Mouse (Mus musculus): ENCODE data around the gene Brd7.

The Brd7 gene

GRCm38 (mm10) chr8:88285469-88286356, 76.3 kb downstream of the Brd7 start:
- DNase-seq (ENCODE audit: low read depth, low spot score) = peak; percentile 33

DNA sequence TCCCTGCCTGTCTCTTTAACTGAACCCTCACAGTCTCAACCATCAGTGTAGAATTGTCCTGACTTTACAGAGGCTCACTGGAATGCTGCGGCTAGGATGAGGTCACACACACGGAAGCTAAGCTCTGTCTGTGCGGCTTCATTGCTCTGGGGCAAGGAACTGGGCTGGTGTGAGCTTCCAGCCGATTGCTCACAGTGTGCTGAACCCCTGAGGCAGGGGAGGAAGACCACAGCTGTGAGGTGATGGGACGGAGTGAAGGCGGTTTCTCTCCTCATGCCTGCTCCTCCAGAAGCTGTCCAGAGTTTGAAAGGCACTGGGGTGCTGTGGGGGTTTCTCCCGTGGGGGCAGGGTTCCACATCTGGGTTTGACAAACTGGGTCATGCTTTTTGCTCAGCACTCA, 77.3 kb downstream of the Brd7 start:
- DNase-seq (ENCODE audit: low read depth, low spot score) = no peak

DNA sequence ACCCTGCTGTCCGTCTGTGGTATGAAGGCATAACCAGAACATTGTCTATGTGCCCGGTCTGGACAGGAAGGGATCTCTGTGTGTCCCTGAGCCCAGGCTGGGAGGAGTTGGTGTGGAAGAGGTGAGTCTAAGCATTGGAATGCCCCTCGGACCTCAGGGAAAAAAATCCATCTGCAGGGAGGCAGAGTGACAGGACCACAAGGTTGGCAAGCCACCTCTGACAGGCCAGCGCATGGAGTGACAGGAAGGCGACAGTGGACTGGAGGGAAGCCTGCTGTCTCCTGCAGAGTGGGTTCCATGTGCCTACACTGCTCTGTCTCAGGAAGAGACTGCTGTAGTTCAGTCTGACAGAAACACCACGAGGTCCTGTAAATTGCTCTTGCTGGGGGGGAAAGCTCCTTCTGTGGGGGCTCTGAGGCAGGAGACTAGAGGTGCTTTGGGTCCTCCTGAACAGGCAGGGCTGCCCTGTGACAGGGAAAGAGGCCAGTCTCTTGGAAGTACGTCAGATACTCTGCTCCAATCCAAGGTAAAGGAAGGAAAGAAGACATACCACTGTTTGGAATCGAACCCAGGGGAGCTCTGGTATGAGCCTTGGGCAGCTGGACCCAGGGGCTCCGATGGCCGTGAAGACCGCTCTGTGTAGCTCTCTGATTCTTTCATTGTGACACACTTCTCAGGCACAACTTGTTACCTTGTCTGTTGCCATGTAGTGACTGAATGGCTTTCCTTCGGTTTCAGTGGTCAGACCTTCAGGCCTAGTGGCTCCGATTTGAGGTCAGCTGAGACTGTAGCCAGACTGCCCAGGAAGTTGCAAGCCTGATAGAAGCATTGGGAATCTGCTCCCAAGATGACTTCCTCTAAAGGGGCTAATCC, 78.5 kb downstream of the Brd7 start:
- DNase-seq (ENCODE audit: low read depth, low spot score) = no peak

DNA sequence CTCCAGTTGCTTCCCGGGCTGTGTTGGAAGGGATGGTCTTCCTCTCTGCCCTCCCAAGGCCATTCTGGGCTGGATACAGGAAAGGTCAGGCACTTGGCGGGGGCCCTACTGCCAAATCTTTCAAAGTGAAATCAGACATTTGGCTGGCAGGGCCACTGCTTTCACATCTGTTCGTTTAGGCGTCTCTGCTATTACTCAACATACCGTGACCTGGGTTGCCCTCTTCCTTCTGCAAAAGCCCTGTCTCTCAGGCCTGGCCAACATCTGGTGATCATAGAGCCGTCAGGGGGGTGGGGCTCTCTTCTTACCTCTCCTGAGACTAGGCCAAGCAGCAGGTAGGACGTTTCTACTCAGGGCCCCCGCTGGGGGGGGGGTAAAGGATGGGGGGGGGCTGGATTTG, 79.3 kb downstream of the Brd7 start:
- peak; percentile 84 for DNase-seq (ENCODE audit: low read depth, low spot score)

Measured in A20 (cell line).